Mouse (Mus musculus) MEL-GATA-1-ER (cell line): ENCODE data around the gene Fam104a.
A peak's percentile ranks its signal among the peaks of the same experiment; 100 is the strongest.

ENCODE experiments used
- DNase-seq: peaks from one replicate; pipeline ENCODE4 v3.0.0-alpha.2; 2012; ENCODE audit warnings: low read depth; ENCODE audit errors: extremely low read depth

Gene Fam104a

GRCm38 (mm10) chr11:113683957-113684706 is at the start of gene Fam104a, which contains the start of gene D11Wsu47e:
Gene Fam104a (minus strand): TSS chr11:113684155.
Gene D11Wsu47e (plus strand): TSS chr11:113684412.
- DNase-seq = peak; percentile 83

DNA sequence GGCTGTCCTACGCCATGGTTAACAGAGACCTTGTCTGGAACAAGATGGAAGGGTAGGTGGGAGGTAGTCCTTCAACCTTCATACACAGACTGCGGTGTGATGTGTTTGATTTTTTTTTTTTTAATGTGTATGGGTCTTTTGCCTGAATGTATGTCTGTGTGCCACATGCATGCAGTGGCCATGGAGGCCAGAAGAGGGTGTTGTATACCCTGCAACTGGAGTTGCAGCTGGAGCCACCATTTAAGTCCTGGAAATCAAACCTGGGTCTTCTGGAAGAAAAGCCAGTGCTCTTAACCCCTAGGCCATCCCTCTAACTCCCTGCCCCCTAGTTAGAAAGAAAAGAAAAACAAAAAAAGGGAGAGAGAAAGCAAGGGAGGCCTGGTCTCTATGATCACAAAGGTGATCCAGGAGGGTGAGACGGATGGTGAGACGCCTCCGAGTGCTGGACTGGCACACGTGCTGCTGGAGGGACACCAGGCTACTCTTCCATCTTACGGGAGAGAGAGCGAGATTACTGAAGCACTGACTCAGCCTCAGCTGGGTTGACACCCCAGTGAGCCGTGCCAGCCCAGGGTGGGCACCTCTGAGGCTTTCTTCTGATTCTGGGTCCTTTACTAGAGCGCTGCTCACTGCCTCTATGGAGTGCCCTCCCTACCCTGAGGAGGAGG is 48.1 kb upstream of the Fam104a start:
- DNase-seq = no peak

DNA sequence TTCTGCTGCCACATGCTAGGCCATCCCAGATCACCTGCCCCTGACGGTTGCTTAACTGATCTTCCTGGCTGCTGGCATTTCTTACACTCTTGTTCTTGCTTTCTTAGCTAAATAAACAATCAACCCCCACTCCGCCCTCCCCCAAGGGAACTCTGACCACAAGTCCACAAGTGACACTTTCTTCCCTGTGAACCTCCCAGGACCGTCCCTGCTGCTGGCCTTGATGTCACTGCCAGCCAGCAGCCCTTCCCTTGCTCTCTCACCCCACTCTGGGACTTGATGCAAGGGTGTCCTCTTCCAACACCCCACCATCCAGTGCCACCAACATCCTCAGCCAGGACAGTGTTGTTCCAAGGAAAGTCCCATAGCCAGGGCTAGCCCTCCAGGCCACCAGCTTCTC is 46.9 kb upstream of the Fam104a start:
- DNase-seq = no peak

- DNase-seq = no peak
Observed at GRCm38 (mm10) chr11:113729917-113730316, 46.0 kb upstream of the Fam104a start.

- no peak for DNase-seq
Observed at GRCm38 (mm10) chr11:113729239-113729638, 45.3 kb upstream of the Fam104a start.

- no peak for DNase-seq
Observed at GRCm38 (mm10) chr11:113727992-113728391, 44.0 kb upstream of the Fam104a start.

DNA sequence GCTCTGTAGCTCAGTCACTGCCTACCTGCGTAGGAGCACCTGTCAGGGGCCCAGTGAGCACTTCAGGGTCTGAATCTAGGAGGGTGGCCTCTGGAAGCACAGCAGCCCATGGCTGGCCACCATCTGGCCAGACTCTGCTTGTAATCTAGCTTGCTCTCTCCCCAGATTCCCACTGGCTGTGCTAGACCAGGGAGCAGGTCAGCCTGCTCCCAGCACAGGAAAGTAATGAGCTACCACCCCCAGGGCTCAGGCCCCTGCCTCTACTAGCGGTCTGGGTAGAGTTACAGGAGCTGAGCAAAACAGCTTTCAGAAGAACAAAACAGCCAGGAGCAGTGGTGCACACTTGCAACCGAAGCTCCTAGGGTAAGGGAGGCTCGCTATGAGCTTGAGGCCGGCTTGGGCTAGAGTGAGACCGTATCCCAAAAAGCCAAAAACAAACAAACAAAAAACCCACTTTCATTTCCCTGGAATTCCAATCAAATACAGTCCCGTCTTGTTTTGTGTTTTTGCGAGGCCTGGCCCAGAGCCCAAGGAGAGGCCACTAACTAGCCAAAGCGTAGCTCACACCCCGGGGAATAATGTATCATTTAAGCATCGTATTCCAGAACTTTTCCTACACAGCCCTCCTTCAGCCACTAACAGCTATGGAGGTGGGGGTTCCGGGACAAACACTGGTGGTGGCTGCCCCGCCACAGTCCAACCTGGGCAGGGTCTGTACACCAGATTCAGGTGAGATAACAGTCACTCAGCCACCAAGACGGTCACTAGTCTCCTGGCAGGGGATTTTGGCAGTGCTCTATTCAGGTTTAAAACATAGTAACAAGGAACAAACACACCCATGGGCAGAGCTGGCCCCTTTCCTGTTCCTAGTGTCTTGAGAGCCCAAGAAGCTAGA is 43.3 kb upstream of the Fam104a start:
- no peak for DNase-seq

DNA sequence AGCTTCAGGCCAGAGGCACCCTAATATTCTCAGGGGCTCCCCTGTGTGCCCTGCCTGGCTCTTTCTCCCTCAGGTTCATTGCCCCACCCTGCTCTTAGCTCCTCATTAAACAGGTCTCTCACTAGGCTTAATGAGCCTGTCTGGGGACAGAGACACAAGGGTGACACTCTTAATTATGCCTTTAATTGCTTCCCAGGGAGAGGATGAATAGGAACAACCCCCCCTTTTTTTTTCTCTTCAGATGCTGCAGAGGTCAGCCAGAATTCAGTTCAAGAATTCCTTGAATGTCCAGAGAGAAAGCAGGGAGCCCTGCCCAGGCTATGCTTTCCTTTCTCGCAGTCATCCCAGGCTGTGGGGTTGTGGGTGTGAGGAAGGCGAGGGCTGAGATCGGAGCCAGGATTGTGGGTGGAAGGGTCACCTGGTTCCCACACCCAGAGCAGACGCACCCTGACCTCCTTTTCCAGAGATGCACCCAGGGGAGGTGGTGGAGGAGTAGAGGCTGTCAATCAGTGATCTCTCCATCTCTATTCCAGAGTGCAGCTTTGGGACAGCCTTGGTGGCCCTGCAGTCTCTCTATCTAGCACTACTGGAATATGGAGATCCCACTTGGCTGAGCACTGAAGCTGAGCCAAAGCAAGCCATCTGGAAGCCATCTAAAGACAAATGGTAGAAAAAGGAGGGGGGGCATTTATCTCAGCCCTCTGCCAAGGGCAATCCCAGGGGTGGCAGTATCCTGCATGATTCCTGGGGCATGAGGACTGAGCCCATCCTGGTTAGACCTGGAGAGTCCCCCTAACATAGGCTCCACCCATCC is 41.5 kb upstream of the Fam104a start:
- DNase-seq = no peak

DNA sequence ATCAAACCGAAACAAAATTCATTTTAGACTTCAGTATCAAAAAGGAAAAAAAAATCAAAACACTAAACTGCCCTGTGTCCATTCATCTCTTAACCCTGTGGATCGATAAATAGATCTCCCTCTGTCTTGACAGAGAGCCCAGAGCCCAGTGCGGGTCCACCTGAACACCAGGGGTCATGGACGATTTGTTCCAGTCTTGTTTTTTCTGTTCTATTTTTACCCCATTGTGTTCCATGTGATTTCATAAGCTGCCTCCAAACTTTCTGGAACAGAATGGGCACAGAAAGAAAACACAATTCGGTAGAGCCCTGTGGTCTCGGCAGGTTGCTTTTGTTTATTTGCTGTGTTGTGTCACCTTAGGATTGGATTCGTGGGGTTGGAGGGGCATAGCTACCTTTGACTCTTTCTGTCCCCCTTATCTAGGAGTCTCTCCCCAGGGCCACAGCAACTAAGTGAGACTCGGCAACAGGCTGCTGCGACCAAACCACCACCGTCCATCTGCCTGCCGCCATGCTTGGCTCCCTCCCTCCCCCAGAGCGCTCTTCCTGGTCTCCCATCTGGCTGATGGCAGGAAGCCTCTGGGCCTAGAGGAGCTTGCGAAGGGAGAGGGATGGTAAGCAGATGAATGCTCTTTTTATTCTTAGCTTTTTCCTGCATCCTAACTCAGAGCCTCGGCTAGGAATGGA is 38.6 kb upstream of the Fam104a start:
- no peak for DNase-seq

- no peak for DNase-seq
Observed at GRCm38 (mm10) chr11:113717767-113718424, 33.9 kb upstream of the Fam104a start.

DNA sequence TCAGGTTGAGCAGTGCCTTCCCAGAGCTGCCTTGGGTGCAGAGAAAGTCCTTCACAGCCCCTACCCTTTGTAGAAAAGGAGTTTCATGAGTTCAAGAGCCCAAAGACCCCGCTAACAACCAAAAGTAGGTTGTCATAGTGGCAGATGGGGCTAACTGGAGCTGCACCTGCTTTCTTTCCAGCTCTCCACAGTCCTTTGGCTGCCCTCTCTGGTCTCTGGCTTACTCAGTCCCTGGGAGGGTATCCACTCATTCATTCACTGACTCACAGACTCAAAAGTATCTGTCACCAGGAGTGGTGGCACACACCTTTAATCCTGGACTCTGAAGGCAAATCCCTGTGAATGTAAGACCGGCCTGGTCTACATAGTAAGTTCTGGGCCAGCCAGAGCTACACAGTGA is 32.2 kb upstream of the Fam104a start:
- no peak for DNase-seq

- DNase-seq = no peak
Observed at GRCm38 (mm10) chr11:113715078-113715674, 31.2 kb upstream of the Fam104a start.

DNA sequence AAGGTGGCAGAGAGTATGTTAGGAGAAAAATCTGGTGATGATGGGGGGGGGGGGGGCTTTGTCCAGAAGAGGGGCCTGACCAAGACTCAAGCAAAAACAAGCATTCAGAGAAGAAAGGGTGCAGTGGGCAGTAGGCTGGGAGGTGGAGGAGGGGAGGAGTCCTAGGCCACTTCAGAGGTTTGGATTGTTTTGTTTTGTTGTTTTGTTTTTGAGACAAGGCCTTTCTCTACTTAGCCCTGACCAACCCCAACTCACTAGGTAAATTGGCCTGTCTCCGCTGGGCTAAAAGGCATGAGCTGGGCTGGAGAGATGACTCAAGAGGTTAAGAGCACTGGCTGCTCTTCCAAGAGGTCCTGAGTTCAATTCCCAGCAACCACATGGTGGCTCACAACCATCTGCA is 27.1 kb upstream of the Fam104a start:
- no peak for DNase-seq

DNA sequence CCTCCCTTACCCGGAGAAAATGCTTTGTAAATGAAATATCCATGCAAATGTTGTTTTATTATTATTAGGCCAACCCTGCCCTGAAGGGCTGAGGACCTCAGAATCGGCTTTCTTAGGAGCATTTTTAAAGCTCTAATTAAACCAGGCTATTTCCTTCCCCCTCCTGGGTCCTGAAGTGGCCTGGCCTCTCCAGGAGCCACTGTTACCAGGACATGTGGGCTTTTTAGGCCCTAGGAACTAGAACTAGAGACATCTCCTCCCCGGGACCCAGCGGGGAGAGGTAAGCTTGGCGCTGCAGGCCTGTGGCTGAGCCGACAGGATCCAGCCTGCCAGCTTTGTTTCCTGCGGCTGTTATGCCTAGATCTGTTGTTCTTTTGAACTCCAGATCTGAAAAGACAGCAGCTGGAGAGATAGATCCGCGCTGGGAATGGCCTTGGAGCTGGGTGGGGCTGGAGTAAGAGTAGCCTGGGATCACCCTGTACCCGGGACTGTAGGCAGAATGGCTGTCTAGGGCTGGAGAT is 26.4 kb upstream of the Fam104a start:
- DNase-seq = no peak

- DNase-seq = no peak
Observed at GRCm38 (mm10) chr11:113709731-113710256, 25.8 kb upstream of the Fam104a start, which contains the start of gene Cpsf4l. Gene Cpsf4l (minus strand): TSS chr11:113710017.

DNA sequence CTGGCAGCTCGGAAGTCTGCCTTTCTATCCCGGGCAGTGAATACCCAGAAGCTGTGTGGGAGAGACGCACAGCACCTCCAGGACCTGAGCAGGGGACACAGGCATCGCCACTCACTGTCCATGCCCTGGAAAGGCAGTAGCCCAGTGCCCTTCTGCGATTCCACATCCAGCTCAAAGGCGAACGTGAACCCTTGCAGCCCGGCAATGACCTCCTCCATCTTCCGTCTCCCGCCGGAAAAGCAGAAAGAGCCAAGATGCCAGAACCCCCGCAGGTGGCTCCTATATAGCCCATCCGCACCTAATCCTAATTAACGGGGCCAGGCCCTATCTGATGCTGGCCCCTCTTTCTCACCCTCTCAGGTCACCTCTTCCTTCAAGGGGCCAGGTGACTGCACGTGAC is 25.3 kb upstream of the Fam104a start:
- DNase-seq = no peak

GRCm38 (mm10) chr11:113708629-113709213 is 24.8 kb upstream of the Fam104a start:
- DNase-seq = no peak

- no peak for DNase-seq
Observed at GRCm38 (mm10) chr11:113705966-113706652, 22.2 kb upstream of the Fam104a start.
